Mouse (Mus musculus) neural tube, embryonic 13.5 days (tissue): Measurements from ENCODE around the gene Dcaf15. TPM values are rescaled to one million over a fixed set of nuclear protein-coding genes. Genes with fewer than 3 reads are reported as not detected.

Experiments used
- ATAC-seq: fragments of 200-750 bp; cut with Nextera tagmentation; 2 replicates; pipeline ENCODE4 v1.8.0; 2017; ENCODE audit warnings: low read depth, mild to moderate bottlenecking, moderate TSS enrichment, moderate library complexity
- H3K27ac ChIP-seq: fragments of 300-500 bp; sonication (generic); replicated peaks from 2 replicates; pipeline ENCODE4 v1.5.1; 2015; ENCODE audit warnings: moderate library complexity, mild to moderate bottlenecking, inconsistent platforms
- H3K27me3 ChIP-seq: fragments of 300-500 bp; sonication (generic); 2 replicates; pipeline ENCODE4 v1.6.1; 2015; ENCODE audit warnings: mild to moderate bottlenecking, inconsistent platforms
- H3K36me3 ChIP-seq: fragments of 300-500 bp; sonication (generic); 2 replicates; pipeline ENCODE4 v1.6.1; 2015; ENCODE audit warnings: mild to moderate bottlenecking, inconsistent platforms
- H3K4me1 ChIP-seq: fragments of 300-500 bp; sonication (generic); replicated peaks from 2 replicates; pipeline ENCODE4 v1.6.1; 2015; ENCODE audit warnings: inconsistent platforms
- H3K4me2 ChIP-seq: fragments of 300-500 bp; sonication (generic); 2 replicates; pipeline ENCODE4 v1.6.1; 2015; ENCODE audit warnings: inconsistent platforms, mild to moderate bottlenecking, moderate library complexity
- H3K4me3 ChIP-seq: fragments of 300-500 bp; sonication (generic); 2 replicates; pipeline ENCODE4 v1.5.1; 2015; ENCODE audit warnings: mild to moderate bottlenecking, inconsistent platforms
- H3K9ac ChIP-seq: fragments of 300-500 bp; sonication (generic); 2 replicates; pipeline ENCODE4 v1.6.1; 2015; ENCODE audit warnings: moderate library complexity, mild to moderate bottlenecking, inconsistent platforms
- H3K9me3 ChIP-seq: fragments of 300-500 bp; sonication (generic); 2 replicates; pipeline ENCODE4 v1.6.1; 2016; ENCODE audit warnings: inconsistent platforms
- WGBS: fragments of 180-500 bp; shearing (Covaris S2); methylation state at CpG from one replicate; pipeline ENCODE4 v1.1.7; 2015; 5-methylcytosine and 5-hydroxymethylcytosine counted together
- polyA plus RNA-seq: library from polyadenylated mRNA; unstranded; fragments of >200 nt; fragmentation: Nextera tagmentation; extraction: Ambion mirVana; gene quantifications from 2 replicates; pipeline ENCODE4 v1.2.1, GENCODE M21; 2015

The Dcaf15 gene
- polyA plus RNA-seq = 16.5 and 16.8 TPM in 2 replicates

- Histone ChIP-seq H3K4me2 (peak within 1 kb of the TSS; percentile 86), H3K9ac (peak within 1 kb of the TSS; percentile 82), H3K9me3 (no peaks in the 10 kb centered on the region), H3K4me1 (peaks cover 46% of the 10 kb centered on the region), H3K4me3 (peak within 1 kb of the TSS; percentile 58), H3K27me3 (no peaks in the 10 kb centered on the region), H3K27ac (peak within 1 kb of the TSS; percentile 94), H3K36me3 (peaks cover 26% of the 10 kb centered on the region)
- WGBS = 6% methylated on average over 42 of the region's 42 CpGs
- ATAC-seq = peak; percentile 96
These were observed at the start of gene Dcaf15 for GRCm38 (mm10) chr8:84104697-84105609. Gene Dcaf15, minus strand, starts transcription at chr8:84104768.

GRCm38 (mm10) chr8:84149181-84149580 is 44.6 kb upstream of the Dcaf15 start:
- no peak overlapping the region for H3K27ac ChIP-seq
- H3K9ac ChIP-seq = no peak overlapping the region
- peaks cover 28% of the 10 kb centered on the region for H3K4me1 ChIP-seq
- no peaks in the 10 kb centered on the region for H3K9me3 ChIP-seq
- no peaks in the 10 kb centered on the region for H3K27me3 ChIP-seq
- H3K36me3 ChIP-seq = peaks cover 13% of the 10 kb centered on the region
- no peak overlapping the region for H3K4me3 ChIP-seq
- no peak overlapping the region for H3K4me2 ChIP-seq
- ATAC-seq = no peak
- WGBS = 81% methylated on average over 3 of the region's 3 CpGs

GRCm38 (mm10) chr8:84148531-84148850 is 43.9 kb upstream of the Dcaf15 start:
- no peaks in the 10 kb centered on the region for H3K9me3 ChIP-seq
- peak overlapping the region; percentile 73 for H3K4me3 ChIP-seq
- peaks cover 20% of the 10 kb centered on the region for H3K36me3 ChIP-seq
- H3K27me3 ChIP-seq = no peaks in the 10 kb centered on the region
- WGBS = 86% methylated on average over 5 of the region's 5 CpGs
- ATAC-seq = peak; percentile 24; the same call in 1 of the 2 replicates
- H3K4me2 ChIP-seq = peak overlapping the region; percentile 84
- H3K9ac ChIP-seq = peak overlapping the region; percentile 91; the same call in 1 of the 2 replicates
- no peak overlapping the region for H3K27ac ChIP-seq
- H3K4me1 ChIP-seq = peaks cover 28% of the 10 kb centered on the region

- H3K4me3 ChIP-seq = peak within 1 kb of the TSS; percentile 73
- H3K36me3 ChIP-seq = peaks cover 26% of the 10 kb centered on the region
- ATAC-seq = peak; percentile 95
- H3K27me3 ChIP-seq = no peaks in the 10 kb centered on the region
- WGBS = 16% methylated on average over 49 of the region's 49 CpGs
- peak within 1 kb of the TSS; percentile 84 for H3K4me2 ChIP-seq
- no peaks in the 10 kb centered on the region for H3K9me3 ChIP-seq
- peak within 1 kb of the TSS; percentile 91 for H3K9ac ChIP-seq
- H3K4me1 ChIP-seq = peaks cover 28% of the 10 kb centered on the region
- H3K27ac ChIP-seq = no peak within 1 kb of the TSS
These were observed 43.4 kb upstream of the Dcaf15 start, which contains the start of the genes Cc2d1a and 4930432K21Rik for GRCm38 (mm10) chr8:84147769-84148530. Gene Cc2d1a, minus strand, starts transcription at chr8:84147936. Gene 4930432K21Rik, plus strand, starts transcription at chr8:84148025.

GRCm38 (mm10) chr8:84147324-84147766 is 42.8 kb upstream of the Dcaf15 start:
- Histone ChIP-seq H3K4me2 (peak overlapping the region; percentile 84), H3K4me1 (peaks cover 28% of the 10 kb centered on the region), H3K27ac (no peak overlapping the region), H3K9ac (peak overlapping the region; percentile 91), H3K36me3 (peaks cover 32% of the 10 kb centered on the region), H3K9me3 (no peaks in the 10 kb centered on the region), H3K27me3 (no peaks in the 10 kb centered on the region), H3K4me3 (peak overlapping the region; percentile 73)
- peak; percentile 74 for ATAC-seq
- 10% methylated on average over 14 of the region's 14 CpGs for WGBS

- H3K36me3 ChIP-seq = peaks cover 52% of the 10 kb centered on the region
These were observed 40.2 kb upstream of the Dcaf15 start for GRCm38 (mm10) chr8:84144636-84145245.

GRCm38 (mm10) chr8:84140838-84141237 is 36.3 kb upstream of the Dcaf15 start:
- 90% methylated on average over 4 of the region's 4 CpGs for WGBS
- ATAC-seq = no peak
- Histone ChIP-seq H3K4me1 (peaks cover 4% of the 10 kb centered on the region; the same call in 1 of the 2 replicates), H3K36me3 (peaks cover 91% of the 10 kb centered on the region), H3K4me3 (no peak overlapping the region), H3K9me3 (no peaks in the 10 kb centered on the region), H3K27ac (no peak overlapping the region), H3K27me3 (no peaks in the 10 kb centered on the region), H3K9ac (no peak overlapping the region), H3K4me2 (no peak overlapping the region)

More at GRCm38 (mm10) chr8:84144636-84145245, 40.2 kb upstream of the Dcaf15 start:
- no peak overlapping the region for H3K4me2 ChIP-seq
- H3K27me3 ChIP-seq = no peaks in the 10 kb centered on the region
- no peak overlapping the region for H3K27ac ChIP-seq
- no peak for ATAC-seq
- WGBS = 95% methylated on average over 8 of the region's 8 CpGs
- H3K9me3 ChIP-seq = no peaks in the 10 kb centered on the region
- no peak overlapping the region for H3K4me3 ChIP-seq
- H3K9ac ChIP-seq = no peak overlapping the region
- H3K4me1 ChIP-seq = peaks cover 28% of the 10 kb centered on the region

- H3K9me3 ChIP-seq = no peaks in the 10 kb centered on the region
- no peaks in the 10 kb centered on the region for H3K4me1 ChIP-seq
- no peak overlapping the region for H3K4me3 ChIP-seq
- peaks cover 99% of the 10 kb centered on the region for H3K36me3 ChIP-seq
- 90% methylated on average over 3 of the region's 3 CpGs for WGBS
- H3K27ac ChIP-seq = no peak overlapping the region
- no peak overlapping the region for H3K9ac ChIP-seq
- no peaks in the 10 kb centered on the region for H3K27me3 ChIP-seq
- H3K4me2 ChIP-seq = no peak overlapping the region
- ATAC-seq = no peak
These were observed 33.3 kb upstream of the Dcaf15 start for GRCm38 (mm10) chr8:84137848-84138247.

GRCm38 (mm10) chr8:84132225-84132624 is 27.7 kb upstream of the Dcaf15 start:
- H3K4me1 ChIP-seq = no peaks in the 10 kb centered on the region
- H3K9ac ChIP-seq = no peak overlapping the region
- WGBS = 88% methylated on average over 8 of the region's 8 CpGs
- no peak overlapping the region for H3K27ac ChIP-seq
- 0 out of 2 replicates have a peak, but pooled peaks cover 3% of the 10 kb centered on the region for H3K27me3 ChIP-seq
- H3K36me3 ChIP-seq = peaks cover 61% of the 10 kb centered on the region
- no peaks in the 10 kb centered on the region for H3K9me3 ChIP-seq
- H3K4me2 ChIP-seq = no peak overlapping the region
- no peak overlapping the region for H3K4me3 ChIP-seq
- no peak for ATAC-seq

GRCm38 (mm10) chr8:84130806-84131205 is 26.2 kb upstream of the Dcaf15 start:
- 0 out of 2 replicates have a peak, but pooled peaks cover 3% of the 10 kb centered on the region for H3K27me3 ChIP-seq

GRCm38 (mm10) chr8:84128277-84128676 is 23.7 kb upstream of the Dcaf15 start:
- Histone ChIP-seq H3K4me1 (no peaks in the 10 kb centered on the region), H3K27ac (no peak overlapping the region), H3K4me3 (no peak overlapping the region), H3K4me2 (no peak overlapping the region), H3K36me3 (peaks cover 22% of the 10 kb centered on the region), H3K27me3 (0 out of 2 replicates have a peak, but pooled peaks cover 3% of the 10 kb centered on the region), H3K9ac (no peak overlapping the region), H3K9me3 (no peaks in the 10 kb centered on the region)
- 70% methylated on average over 8 of the region's 8 CpGs for WGBS
- no peak; the same call in 1 of the 2 replicates for ATAC-seq

More at GRCm38 (mm10) chr8:84130806-84131205, 26.2 kb upstream of the Dcaf15 start:
- H3K27ac ChIP-seq = no peak overlapping the region
- ATAC-seq = peak; percentile 17; the same call in 1 of the 2 replicates
- no peak overlapping the region for H3K4me2 ChIP-seq
- WGBS = 47% methylated on average over 30 of the region's 30 CpGs
- H3K9ac ChIP-seq = no peak overlapping the region
- H3K4me3 ChIP-seq = no peak overlapping the region
- no peaks in the 10 kb centered on the region for H3K4me1 ChIP-seq
- no peaks in the 10 kb centered on the region for H3K9me3 ChIP-seq
- peaks cover 47% of the 10 kb centered on the region for H3K36me3 ChIP-seq
